Mouse (Mus musculus) MN1 (cell line): ENCODE measurements around the gene Mamdc4.

ENCODE experiments used
- DNase-seq: peaks from one replicate; pipeline ENCODE4 v3.0.0-alpha.2; 2016; ENCODE audit warnings: low spot score

Gene Mamdc4

DNA sequence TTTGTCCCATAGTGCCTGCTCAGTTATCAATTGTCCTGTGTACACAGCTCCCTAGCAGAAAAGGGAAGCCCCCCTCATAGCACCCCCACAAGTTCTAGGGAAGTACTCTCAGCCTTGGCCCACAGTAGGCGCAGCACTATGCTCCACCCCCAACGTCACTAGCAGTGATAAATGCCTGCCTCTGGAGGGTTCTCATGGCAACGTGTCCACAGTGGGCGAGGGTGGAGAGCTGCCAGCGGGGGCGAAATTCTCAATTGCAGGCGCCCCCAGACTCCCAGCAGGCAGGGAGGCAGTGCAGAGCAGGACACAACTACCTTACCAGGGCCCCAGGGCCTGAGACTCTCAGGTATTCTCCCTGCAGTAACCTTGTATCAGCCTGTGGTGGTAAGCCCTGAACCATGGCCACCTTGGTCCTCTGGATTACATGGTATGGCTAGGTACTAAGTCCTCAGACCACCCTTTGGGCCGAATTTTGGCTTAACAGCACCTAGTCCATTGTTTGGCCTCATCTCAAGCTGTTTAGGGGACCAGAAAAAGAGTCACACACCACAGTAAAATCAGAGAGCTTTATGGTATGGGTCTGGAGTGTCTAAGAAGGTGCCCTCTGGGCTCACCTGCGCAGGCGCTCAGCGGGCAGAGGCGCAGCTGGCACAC is 7.9 kb upstream of the Mamdc4 start:
- DNase-seq, result no peak

GRCm38 (mm10) chr2:25581901-25582301 is 7.3 kb upstream of the Mamdc4 start:
- DNase-seq, result no peak

- peak; percentile 78 for DNase-seq
Measured at GRCm38 (mm10) chr2:25581294-25581864, 6.7 kb upstream of the Mamdc4 start, which contains the start of gene Ajm1. Gene Ajm1, minus strand, starts transcription at chr2:25581757.

DNA sequence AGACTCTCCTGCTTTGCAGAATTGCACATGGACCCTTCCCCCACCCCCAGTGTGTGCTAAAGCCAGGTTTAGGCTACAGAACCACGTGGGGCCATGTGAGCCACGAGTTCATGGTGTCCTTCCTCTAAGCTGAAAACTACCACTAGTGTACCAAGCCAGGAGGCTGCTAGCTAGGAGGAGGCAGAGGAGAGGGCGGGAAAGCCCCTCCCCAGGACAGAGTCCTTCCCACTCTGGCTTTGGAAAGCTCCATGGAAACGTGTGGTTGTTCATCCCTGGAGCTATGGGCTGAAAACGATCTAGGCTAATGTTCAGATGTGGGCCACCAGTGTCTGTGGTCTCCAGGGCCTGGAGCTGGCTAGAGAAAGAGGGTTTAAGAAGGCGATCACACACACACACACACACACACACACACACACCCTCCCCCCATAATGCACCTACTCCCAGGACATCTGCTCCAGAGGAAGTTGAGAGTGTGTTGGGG is 6.0 kb upstream of the Mamdc4 start:
- no peak for DNase-seq

- DNase-seq, result no peak
Measured at GRCm38 (mm10) chr2:25579737-25580460, 5.3 kb upstream of the Mamdc4 start.

- no peak for DNase-seq
Measured at GRCm38 (mm10) chr2:25578796-25579736, 4.4 kb upstream of the Mamdc4 start.

GRCm38 (mm10) chr2:25577951-25578795 is 3.5 kb upstream of the Mamdc4 start:
- DNase-seq, result no peak

DNA sequence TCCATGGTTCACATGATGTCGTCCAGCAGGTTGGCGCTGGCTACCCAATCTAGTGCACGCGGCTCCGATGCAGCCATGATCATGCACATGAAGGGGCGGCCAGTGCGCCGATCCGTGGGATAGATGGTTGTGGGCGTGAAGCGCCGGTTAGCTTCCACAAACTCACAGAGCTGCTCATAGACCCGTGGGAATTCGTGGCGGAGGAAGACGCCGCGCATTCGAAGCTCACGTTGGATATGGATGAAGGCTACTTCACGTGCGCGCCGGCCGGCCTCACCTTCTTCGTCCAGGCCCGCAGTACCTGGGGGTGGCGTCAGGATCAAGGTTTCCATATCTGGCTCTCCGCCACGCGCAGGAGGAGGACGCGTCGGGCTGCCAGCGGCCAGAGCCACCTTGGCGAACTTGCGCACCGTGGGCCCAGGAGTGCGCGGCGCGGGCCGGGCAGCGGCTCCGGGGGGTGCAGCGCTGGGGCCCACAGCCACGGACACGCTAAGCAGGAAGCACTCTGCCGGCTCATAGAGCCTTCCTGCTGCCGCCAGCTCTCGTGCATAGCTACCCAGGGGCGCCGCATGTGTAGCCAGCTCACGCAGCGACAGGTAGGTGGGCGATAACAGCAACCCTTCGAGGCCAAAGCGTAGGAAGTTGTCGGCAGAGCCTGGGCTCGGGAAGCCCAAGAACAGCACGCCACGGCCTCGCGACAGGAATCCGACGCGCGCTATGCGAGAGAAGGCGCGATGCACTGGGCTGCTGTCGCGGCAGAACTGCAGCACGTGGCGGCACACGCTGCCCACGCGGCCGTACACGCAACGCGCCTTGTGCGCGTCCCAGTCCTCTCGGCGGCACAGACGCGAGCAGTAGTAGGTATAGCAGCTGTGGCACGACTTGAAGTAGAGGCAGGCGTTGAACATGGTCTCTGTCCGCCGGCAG is 2.6 kb upstream of the Mamdc4 start:
- DNase-seq, result no peak

- DNase-seq, result no peak
Measured at GRCm38 (mm10) chr2:25576028-25576850, 1.6 kb upstream of the Mamdc4 start.

GRCm38 (mm10) chr2:25575432-25576027 is 885 bp upstream of the Mamdc4 start:
- DNase-seq, result peak; percentile 71

- DNase-seq, result no peak
Measured at GRCm38 (mm10) chr2:25574136-25574535, 509 bp downstream of the Mamdc4 start.

GRCm38 (mm10) chr2:25573068-25573467 is 1.6 kb downstream of the Mamdc4 start:
- no peak for DNase-seq

- no peak for DNase-seq
Measured at GRCm38 (mm10) chr2:25571221-25571620, 3.4 kb downstream of the Mamdc4 start.

DNA sequence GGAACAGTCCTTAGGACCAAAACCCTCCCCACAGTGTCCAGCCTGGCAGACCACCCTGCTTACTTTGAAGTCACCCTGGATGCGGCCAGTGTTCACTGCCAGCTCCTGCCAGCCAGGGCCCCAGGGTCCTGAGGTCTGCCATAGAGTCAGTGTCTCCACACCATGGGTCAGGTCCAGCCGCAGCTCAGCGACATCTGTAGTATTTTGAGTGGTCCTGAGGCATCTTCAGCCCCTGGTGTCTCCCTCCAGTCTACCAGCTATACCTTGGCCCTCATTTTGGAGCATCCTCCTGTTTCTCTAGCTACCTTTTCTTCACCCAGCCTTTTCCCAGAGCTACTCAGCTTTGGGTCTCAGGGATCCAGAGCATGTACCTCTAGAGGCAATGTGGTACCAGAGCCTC is 5.3 kb downstream of the Mamdc4 start:
- DNase-seq, result no peak

DNA sequence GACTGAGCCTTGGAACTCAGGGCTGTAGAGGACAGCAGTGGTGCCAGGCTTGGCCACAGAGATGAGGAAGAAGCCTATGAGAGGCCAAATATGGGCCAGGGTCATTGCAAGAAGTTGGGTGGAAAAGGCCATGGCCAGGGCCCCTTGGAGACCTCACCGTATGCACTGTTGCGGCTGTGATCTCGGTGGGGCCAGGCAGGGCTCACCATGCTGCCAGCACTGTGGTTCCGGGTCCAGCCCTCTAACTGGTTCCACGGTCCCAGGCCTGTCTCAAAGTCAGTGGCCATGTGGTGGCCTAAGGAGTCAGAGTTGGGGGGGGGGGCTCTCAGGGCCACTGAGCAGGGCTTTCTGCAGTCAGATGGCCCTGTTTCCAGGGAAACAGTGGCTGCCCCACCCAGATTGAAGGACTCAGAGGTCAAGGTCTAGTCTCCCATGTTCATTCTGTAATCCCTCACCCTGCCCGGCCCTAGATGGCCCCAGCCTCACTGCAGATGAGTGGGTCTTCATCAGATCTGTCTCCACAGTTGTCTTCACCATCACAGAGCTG is 6.1 kb downstream of the Mamdc4 start:
- no peak for DNase-seq

- no peak for DNase-seq
Measured at GRCm38 (mm10) chr2:25566558-25566957, 8.1 kb downstream of the Mamdc4 start.

DNA sequence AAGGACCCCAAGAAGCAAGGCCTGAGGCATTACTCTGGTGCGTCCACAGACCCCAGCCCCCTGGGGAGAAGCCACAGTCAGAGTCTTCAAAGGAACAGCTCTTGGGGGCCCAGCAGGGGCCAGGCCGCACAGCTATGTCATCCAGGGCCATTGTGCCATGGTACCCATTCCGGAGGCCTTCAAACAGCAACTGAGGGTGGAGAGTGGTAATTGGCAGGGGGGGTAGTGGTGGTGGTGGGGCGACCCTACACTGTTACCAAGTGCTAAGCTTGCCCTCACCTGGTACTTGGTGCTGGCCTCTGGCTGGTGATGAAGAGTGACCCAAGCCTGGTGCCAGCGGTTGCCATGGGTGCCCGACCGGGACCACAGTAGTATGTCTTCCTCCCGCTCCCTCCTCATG is 8.9 kb downstream of the Mamdc4 start:
- no peak for DNase-seq

- DNase-seq, result no peak
Measured at GRCm38 (mm10) chr2:25561946-25562345, 12.7 kb downstream of the Mamdc4 start.
